Mouse (Mus musculus): ENCODE results near the gene Adamtsl4.
"Not testable (repeated sequence)": the region's sequence is repeated elsewhere in the genome, so short reads cannot be mapped to it uniquely, and the experiment has no call there.

Gene Adamtsl4

GRCm38 (mm10) chr3:95700233-95700681 lies 12.5 kb upstream of the Adamtsl4 start:
- no peak for DNase-seq (ENCODE audit: low read depth, low spot score)

GRCm38 (mm10) chr3:95698286-95698685 lies 10.6 kb upstream of the Adamtsl4 start:
- no peak for DNase-seq (ENCODE audit: low read depth, low spot score)

- no peak for DNase-seq (ENCODE audit: low read depth, low spot score)
These were observed 8.6 kb upstream of the Adamtsl4 start for GRCm38 (mm10) chr3:95696360-95696759.

GRCm38 (mm10) chr3:95695796-95696195 lies 8.1 kb upstream of the Adamtsl4 start:
- no peak for DNase-seq (ENCODE audit: low read depth, low spot score)

- no peak for DNase-seq (ENCODE audit: low read depth, low spot score)
These were observed 7.3 kb upstream of the Adamtsl4 start for GRCm38 (mm10) chr3:95694808-95695703.

- DNase-seq (ENCODE audit: low read depth, low spot score), result no peak
These were observed 6.4 kb upstream of the Adamtsl4 start for GRCm38 (mm10) chr3:95693821-95694807.

GRCm38 (mm10) chr3:95692677-95693076 lies 5.0 kb upstream of the Adamtsl4 start:
- DNase-seq (ENCODE audit: low read depth, low spot score), result no peak

GRCm38 (mm10) chr3:95690552-95690951 lies 2.8 kb upstream of the Adamtsl4 start:
- not testable (repeated sequence) for DNase-seq (ENCODE audit: low read depth, low spot score)

- no peak for DNase-seq (ENCODE audit: low read depth, low spot score)
These were observed 2.2 kb upstream of the Adamtsl4 start for GRCm38 (mm10) chr3:95689940-95690339.

GRCm38 (mm10) chr3:95689171-95689915 lies 1.6 kb upstream of the Adamtsl4 start:
- no peak for DNase-seq (ENCODE audit: low read depth, low spot score)

GRCm38 (mm10) chr3:95687168-95687523 lies 571 bp downstream of the Adamtsl4 start:
- DNase-seq (ENCODE audit: low read depth, low spot score), result no peak

GRCm38 (mm10) chr3:95686492-95687167 lies 1.1 kb downstream of the Adamtsl4 start:
- DNase-seq (ENCODE audit: low read depth, low spot score), result no peak

GRCm38 (mm10) chr3:95685701-95686100 lies 2.0 kb downstream of the Adamtsl4 start:
- no peak for DNase-seq (ENCODE audit: low read depth, low spot score)

- no peak for DNase-seq (ENCODE audit: low read depth, low spot score)
These were observed 2.4 kb downstream of the Adamtsl4 start for GRCm38 (mm10) chr3:95685301-95685700.

- DNase-seq (ENCODE audit: low read depth, low spot score), result no peak
These were observed 2.9 kb downstream of the Adamtsl4 start for GRCm38 (mm10) chr3:95684846-95685245.

GRCm38 (mm10) chr3:95682878-95683277 lies 4.8 kb downstream of the Adamtsl4 start:
- no peak for DNase-seq (ENCODE audit: low read depth, low spot score)

GRCm38 (mm10) chr3:95681365-95681764 lies 6.4 kb downstream of the Adamtsl4 start:
- peak; percentile 31 for DNase-seq (ENCODE audit: low read depth, low spot score)

GRCm38 (mm10) chr3:95680673-95681072 lies 7.0 kb downstream of the Adamtsl4 start:
- DNase-seq (ENCODE audit: low read depth, low spot score), result no peak

GRCm38 (mm10) chr3:95679551-95679950 lies 8.2 kb downstream of the Adamtsl4 start:
- no peak for DNase-seq (ENCODE audit: low read depth, low spot score)

- DNase-seq (ENCODE audit: low read depth, low spot score), result no peak
These were observed 10.2 kb downstream of the Adamtsl4 start for GRCm38 (mm10) chr3:95677420-95678090.

Data from CD4-positive helper T cell, adult 2 months (primary cell).